Mouse (Mus musculus): ENCODE data around the gene Nuf2. TPM values are rescaled to one million over a fixed set of nuclear protein-coding genes. Genes with fewer than 3 reads are reported as not detected.

Gene Nuf2
- 0.15 and 0.29 TPM in 2 replicates for polyA plus RNA-seq (2012; rRNA removed)

DNA sequence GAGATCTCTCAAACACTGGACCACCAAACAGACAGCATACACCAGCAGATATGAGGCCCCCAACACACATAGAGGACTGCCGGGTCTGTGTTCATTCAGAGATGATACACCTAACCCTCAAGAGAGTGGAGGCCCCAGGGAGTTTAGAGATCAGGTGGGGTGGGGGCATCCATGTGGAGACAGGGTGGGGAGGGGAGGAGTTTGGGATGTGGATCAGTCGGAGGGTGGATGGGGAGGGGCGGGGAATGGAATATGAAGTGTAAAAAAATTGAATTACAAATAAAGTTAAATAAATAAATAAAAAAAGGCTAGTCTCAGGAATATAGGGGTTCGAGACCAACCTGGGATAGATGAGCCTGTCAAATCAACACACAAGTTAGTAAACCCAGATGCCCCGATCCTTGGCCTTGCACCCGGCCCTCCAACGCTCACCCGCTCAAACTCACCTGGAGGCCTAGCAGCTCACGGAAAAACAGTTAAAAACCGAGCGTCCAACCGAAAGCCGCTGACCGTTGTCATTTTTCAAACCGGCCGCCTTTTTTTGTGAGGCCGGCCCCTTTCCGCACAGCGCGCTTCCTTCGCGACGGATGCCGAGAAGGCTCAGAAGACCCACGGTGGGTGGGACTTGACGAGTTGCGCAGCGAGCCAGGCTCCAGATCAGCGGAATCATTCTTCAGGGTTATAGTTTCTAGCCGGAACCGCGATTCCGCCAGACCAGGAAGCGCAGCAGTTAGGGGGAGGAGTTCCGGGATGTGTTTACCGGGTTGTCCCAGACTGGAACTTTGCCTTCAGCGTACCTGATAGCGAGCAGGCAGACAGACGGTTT is at the start of gene Nuf2:
Gene Nuf2 (minus strand): TSS at position 589 of the 826 bp plus-strand sequence.

Other genes starting within 250 kb of the Nuf2 start
- 6.9 and 14.5 TPM in 2 replicates for gene Rgs5, start 124.0 kb upstream of the Nuf2 start, polyA plus RNA-seq (2012; rRNA removed)
- 0.59 and 0.84 TPM in 2 replicates for gene Rgs4, start 216.2 kb upstream of the Nuf2 start, polyA plus RNA-seq (2012; rRNA removed)